Mouse (Mus musculus) heart, postnatal 0 days (tissue): ENCODE measurements around the gene Slc36a3.

ENCODE experiments used
- CTCF ChIP-seq: IDR thresholded peaks from 2 replicates; pipeline ENCODE4 v1.5.1; 2016; ENCODE audit warnings: antibody characterized with exemption, control low read depth, low read depth
- EP300 ChIP-seq: IDR thresholded peaks from 2 replicates; pipeline ENCODE4 v1.6.1; 2016; ENCODE audit warnings: antibody characterized with exemption, low read depth

GRCm38 (mm10) chr11:55144011-55144410 lies 7.5 kb downstream of the Slc36a3 start:
- TF ChIP-seq CTCF: no peak
- TF ChIP-seq EP300: no peak
